Mouse (Mus musculus) urinary bladder, adult 2 months (tissue): Measurements from ENCODE around the gene Aff3. TPM values are rescaled to one million over a fixed set of nuclear protein-coding genes. Genes with fewer than 3 reads are reported as not detected.

ENCODE experiments used
- DNase-seq: peaks from one replicate; pipeline ENCODE4 v3.0.0; 2022; ENCODE audit warnings: low spot score
- polyA plus RNA-seq: library from polyadenylated mRNA; depleted of rRNA; stranded (reverse); fragments of >200 nt; gene quantifications from 2 replicates; pipeline ENCODE4 v1.2.3, GENCODE M21; 2012

The Aff3 gene
- polyA plus RNA-seq, 1 experiment: 2.3 TPM

DNA sequence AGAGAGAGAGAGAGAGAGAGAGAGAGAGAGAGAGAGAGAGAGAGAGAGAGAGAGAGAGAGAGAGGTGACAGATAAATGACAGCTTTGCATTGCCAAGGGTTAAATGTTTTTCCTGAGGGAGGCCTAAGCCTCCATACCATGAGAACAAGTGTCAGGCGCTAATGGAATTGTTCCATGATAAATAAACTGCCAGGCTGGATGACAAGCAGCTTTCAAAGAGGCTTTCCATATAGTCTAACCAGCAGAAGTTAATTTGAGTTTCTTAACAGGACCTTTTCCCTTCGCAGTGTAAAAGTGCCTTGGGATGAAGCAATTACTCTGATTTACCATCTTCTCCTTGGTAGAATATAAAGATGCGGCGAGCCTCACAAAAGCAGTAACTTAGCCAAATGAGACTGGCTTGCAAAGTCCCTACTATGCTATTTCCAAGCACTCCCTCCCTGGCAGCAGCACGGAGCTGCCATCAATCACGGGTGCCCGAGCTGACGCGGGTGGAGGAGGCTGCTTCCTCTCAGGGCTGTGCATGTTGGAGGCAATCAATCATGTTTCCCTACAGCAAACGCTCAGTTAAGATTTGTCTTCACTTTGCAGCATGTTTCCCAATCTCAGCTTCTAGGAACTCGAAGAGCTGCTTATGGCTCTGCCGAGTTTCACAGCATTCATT is 119.3 kb downstream of the Aff3 start:
- no peak for DNase-seq

GRCm38 (mm10) chr1:38544501-38544900 is 120.3 kb downstream of the Aff3 start:
- no peak for DNase-seq

- DNase-seq: no peak
Observed at GRCm38 (mm10) chr1:38541536-38541935, 123.2 kb downstream of the Aff3 start.

GRCm38 (mm10) chr1:38536929-38537540 is 127.7 kb downstream of the Aff3 start:
- DNase-seq: no peak

DNA sequence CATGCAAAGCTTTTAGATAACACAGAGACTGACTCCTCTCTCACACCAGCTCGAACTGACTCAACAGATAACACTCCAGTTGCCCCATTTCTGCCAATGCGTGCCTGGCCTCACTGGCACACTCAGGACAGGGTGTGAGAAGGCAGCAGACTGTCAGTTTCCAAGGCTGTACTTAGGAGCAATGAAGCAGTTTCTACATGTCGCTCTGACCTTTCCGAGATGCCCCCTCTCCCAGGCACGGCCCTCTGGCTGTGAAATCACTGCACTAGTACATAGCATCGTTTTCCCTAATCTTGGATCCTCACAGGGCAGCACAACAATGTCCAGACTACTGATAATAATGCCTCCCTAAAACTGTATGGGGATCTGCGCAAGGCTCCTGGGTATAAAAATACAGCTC is 132.2 kb downstream of the Aff3 start:
- no peak for DNase-seq

DNA sequence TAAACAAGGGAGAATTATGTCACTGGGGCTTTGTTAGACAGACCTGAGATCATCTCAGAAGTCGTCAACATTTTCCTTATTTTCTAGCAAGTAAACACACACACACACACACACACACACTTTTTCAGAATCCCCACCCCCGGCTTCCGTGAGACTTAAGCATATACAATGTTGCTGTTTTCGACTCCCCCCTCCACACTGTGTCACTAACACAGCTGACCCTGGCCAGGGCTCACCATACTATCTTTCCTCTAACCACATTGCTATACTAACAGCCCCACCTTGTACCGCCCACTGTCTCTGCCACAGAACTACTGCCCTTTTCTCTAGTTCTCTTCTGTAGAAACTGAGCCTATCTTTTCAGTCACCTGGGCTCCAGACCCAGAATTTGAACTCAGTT is 136.1 kb downstream of the Aff3 start:
- DNase-seq: no peak

DNA sequence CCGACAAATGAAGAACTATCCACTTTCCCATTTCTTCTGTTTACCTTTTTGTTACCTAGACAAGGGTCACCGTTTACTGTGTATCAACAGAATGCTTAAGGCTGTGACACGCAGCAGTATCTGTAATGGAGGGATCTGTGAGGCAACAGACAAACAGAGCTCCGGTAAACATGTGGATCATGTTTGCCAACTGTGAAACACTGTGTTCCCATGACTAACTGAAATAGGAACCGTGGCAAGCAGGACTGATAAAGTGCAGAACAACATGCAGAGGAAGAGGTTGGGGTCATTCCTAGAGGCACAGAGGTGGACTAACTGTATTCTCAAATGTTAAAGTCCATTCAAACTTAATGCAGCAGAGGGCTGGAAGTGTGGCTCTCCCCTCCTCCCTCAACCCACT is 138.2 kb downstream of the Aff3 start:
- no peak for DNase-seq

- no peak for DNase-seq
Observed at GRCm38 (mm10) chr1:38521651-38522050, 143.1 kb downstream of the Aff3 start.

- DNase-seq: no peak
Observed at GRCm38 (mm10) chr1:38516225-38516624, 148.5 kb downstream of the Aff3 start.

DNA sequence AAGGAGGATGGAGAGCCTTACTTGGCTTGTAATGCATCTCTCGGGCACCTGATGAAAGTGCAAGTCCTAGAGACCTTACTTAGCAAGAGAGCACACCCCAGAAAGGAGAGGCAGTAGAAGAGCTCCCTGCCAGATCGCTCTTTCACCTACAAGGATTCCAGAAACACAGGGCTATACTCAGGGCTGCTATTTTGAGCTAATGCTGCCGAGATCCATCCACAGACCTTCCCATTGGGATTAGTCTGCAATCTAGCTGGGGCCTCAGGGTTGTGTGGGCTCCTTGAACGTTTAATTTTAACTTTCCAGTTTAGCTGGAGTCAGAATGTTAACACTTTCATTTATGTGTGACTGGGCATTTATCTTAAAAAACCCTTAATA is 150.1 kb downstream of the Aff3 start:
- no peak for DNase-seq

- no peak for DNase-seq
Observed at GRCm38 (mm10) chr1:38513970-38514633, 150.7 kb downstream of the Aff3 start.

GRCm38 (mm10) chr1:38512258-38513081 is 152.3 kb downstream of the Aff3 start:
- no peak for DNase-seq

DNA sequence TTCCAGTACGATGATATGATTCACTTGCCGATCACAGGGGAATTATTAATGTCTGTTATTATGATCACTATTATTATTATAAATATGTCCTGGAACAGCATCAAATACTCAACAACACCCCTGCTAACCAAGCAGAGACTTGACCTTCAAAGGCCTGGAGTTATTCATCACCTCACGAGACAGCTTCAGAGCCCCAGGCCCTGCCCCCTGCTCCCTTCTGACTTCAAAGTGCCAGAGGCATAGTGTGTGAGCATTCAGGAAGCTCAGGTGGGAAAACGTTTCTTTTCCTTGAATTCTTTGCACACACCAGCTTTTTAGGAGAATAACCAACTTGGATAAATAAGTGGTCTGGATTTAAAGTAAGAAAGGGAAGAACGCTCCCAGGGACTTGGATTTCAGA is 153.7 kb downstream of the Aff3 start:
- no peak for DNase-seq

GRCm38 (mm10) chr1:38509301-38509700 is 155.5 kb downstream of the Aff3 start:
- DNase-seq: no peak

DNA sequence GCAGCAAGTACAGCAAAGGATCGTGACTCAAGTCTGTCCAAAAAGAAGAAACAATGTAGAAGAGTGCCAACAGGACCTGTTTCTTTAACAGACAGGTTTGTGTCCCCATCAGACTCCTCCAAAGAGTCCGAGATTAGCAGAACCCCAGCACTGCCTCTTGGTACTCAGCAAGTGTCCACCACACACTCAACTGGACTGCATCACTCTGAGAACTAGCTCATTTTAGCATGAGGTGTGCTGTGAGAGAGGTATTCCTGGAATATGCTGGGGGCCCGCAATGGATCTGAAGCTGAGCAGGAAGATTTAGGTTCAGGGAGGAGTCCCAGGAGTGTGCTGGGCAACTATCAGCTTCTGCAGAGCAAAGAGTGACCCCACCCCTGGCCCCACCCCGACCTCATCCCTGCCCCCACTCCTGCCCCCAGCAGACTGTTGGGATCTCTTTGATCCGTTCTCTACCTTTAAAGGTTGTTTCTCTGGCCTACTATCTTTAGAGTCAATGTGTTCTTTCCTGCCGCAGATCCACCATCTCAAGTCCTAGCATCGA is 157.0 kb downstream of the Aff3 start:
- DNase-seq: no peak

GRCm38 (mm10) chr1:38506396-38506795 is 158.4 kb downstream of the Aff3 start:
- DNase-seq: no peak

- DNase-seq: no peak
Observed at GRCm38 (mm10) chr1:38503431-38504089, 161.2 kb downstream of the Aff3 start.

DNA sequence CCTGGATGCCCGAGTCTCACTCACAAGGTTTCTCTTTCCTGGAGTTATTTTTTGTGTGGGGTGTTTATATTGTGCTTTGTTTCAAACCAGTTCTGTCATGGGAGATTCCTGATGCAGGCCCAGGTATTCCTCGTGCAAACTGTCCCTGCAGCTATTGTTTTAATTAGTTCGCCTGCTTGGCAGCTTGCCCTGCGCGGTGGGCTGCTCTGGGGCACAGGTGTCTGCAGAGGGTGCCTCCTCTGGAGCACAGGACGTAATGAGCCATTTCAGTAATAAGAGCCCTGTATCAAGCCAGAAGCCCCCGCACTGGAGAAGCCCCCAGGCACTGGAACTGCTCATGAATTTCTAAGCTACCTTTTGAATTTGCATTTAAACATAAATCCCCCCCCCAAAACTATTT is 162.0 kb downstream of the Aff3 start:
- no peak for DNase-seq

- no peak for DNase-seq
Observed at GRCm38 (mm10) chr1:38501231-38501630, 163.5 kb downstream of the Aff3 start.

- DNase-seq: no peak
Observed at GRCm38 (mm10) chr1:38499500-38499899, 165.3 kb downstream of the Aff3 start.

DNA sequence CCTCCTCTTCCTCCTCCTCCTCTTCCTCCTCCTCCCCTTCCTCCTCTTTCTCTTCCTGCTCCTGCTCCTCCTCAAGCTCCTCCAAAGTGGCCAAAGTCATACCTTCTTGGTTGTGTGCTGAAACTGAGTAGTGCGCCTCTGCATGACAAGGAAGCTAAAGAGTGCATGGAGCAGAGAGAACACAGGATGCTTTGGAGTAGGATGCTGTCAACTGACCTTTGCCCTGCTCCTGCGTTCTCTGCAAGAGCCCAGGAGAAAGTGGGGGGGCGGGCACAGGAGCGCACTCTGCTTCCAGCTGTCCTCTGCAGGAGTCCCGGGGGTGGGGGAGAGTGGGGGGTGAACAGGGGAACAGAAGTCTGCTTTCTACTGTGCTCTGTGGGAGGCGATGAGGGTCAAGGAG is 167.2 kb downstream of the Aff3 start:
- DNase-seq: no peak
